Mouse (Mus musculus): ENCODE results near the gene Add3. TPM values are rescaled to one million over a fixed set of nuclear protein-coding genes. Genes with fewer than 3 reads are reported as not detected.
A peak's percentile ranks its signal among the peaks of the same experiment; 100 is the strongest.

The Add3 gene
- 76.2 and 89.1 TPM in 2 replicates for polyA plus RNA-seq (2014; fragmentation: Nextera tagmentation; extraction: Ambion mirVana)

GRCm38 (mm10) chr19:53140044-53140803, at the start of gene Add3:
TSS of gene Add3 (plus strand) at chr19:53140443.
- peak within 1 kb of the TSS; percentile 74 for H3K9ac ChIP-seq (ENCODE audit: low read depth, low read length)
- H3K4me2 ChIP-seq (ENCODE audit: low read depth, low read length) = peak within 1 kb of the TSS; percentile 80
- peak within 1 kb of the TSS; percentile 91 for H3K27ac ChIP-seq (replicated peaks; ENCODE audit: low read depth, low read length)
- DNase-seq (ENCODE audit: low spot score) (peak; percentile 63), ATAC-seq (ENCODE audit: low read depth) (no peak)
- WGBS = 7% methylated on average over 24 of the region's 24 CpGs
- H3K36me3 ChIP-seq (ENCODE audit: control insufficient read depth, insufficient read depth, low read length) = no peaks in the 10 kb centered on the region
- H3K27me3 ChIP-seq (replicated peaks; ENCODE audit: control insufficient read depth, insufficient read depth, low read length) = no peaks in the 10 kb centered on the region
- H3K9me3 ChIP-seq (ENCODE audit: control insufficient read depth, low read length) = no peaks in the 10 kb centered on the region
- H3K4me3 ChIP-seq (ENCODE audit: low read depth, low read length) = peak within 1 kb of the TSS; percentile 91
- peaks cover 45% of the 10 kb centered on the region for H3K4me1 ChIP-seq (ENCODE audit: control insufficient read depth, insufficient read depth, low read length)

- H3K4me2 ChIP-seq (ENCODE audit: low read depth, low read length) = no peak overlapping the region
- no peaks in the 10 kb centered on the region for H3K36me3 ChIP-seq (ENCODE audit: control insufficient read depth, insufficient read depth, low read length)
- H3K27ac ChIP-seq (replicated peaks; ENCODE audit: low read depth, low read length) = no peak overlapping the region
- 96% methylated on average over 5 of the region's 5 CpGs for WGBS
- H3K4me1 ChIP-seq (ENCODE audit: control insufficient read depth, insufficient read depth, low read length) = peaks cover 18% of the 10 kb centered on the region
- ATAC-seq (ENCODE audit: low read depth) (no peak), DNase-seq (ENCODE audit: low spot score) (no peak)
- no peak overlapping the region for H3K4me3 ChIP-seq (ENCODE audit: low read depth, low read length)
- no peak overlapping the region for H3K9ac ChIP-seq (ENCODE audit: low read depth, low read length)
- H3K9me3 ChIP-seq (ENCODE audit: control insufficient read depth, low read length) = no peaks in the 10 kb centered on the region
- no peaks in the 10 kb centered on the region for H3K27me3 ChIP-seq (replicated peaks; ENCODE audit: control insufficient read depth, insufficient read depth, low read length)
These were observed 49.6 kb upstream of the Add3 start for GRCm38 (mm10) chr19:53090677-53091076.

GRCm38 (mm10) chr19:53092251-53092650, 48.0 kb upstream of the Add3 start:
- no peaks in the 10 kb centered on the region for H3K9me3 ChIP-seq (ENCODE audit: control insufficient read depth, low read length)
- H3K9ac ChIP-seq (ENCODE audit: low read depth, low read length) = no peak overlapping the region
- H3K27me3 ChIP-seq (replicated peaks; ENCODE audit: control insufficient read depth, insufficient read depth, low read length) = no peaks in the 10 kb centered on the region
- H3K4me2 ChIP-seq (ENCODE audit: low read depth, low read length) = no peak overlapping the region
- no peak for ATAC-seq (ENCODE audit: low read depth)
- 79% methylated on average over 6 of the region's 6 CpGs for WGBS
- H3K36me3 ChIP-seq (ENCODE audit: control insufficient read depth, insufficient read depth, low read length) = no peaks in the 10 kb centered on the region
- DNase-seq (ENCODE audit: low spot score) = no peak
- no peak overlapping the region for H3K27ac ChIP-seq (replicated peaks; ENCODE audit: low read depth, low read length)
- H3K4me3 ChIP-seq (ENCODE audit: low read depth, low read length) = no peak overlapping the region
- H3K4me1 ChIP-seq (ENCODE audit: control insufficient read depth, insufficient read depth, low read length) = peaks cover 9% of the 10 kb centered on the region

- no peaks in the 10 kb centered on the region for H3K36me3 ChIP-seq (ENCODE audit: control insufficient read depth, insufficient read depth, low read length)
- no peak overlapping the region for H3K27ac ChIP-seq (replicated peaks; ENCODE audit: low read depth, low read length)
- no peak overlapping the region for H3K4me3 ChIP-seq (ENCODE audit: low read depth, low read length)
- ATAC-seq (ENCODE audit: low read depth) (no peak), DNase-seq (ENCODE audit: low spot score) (no peak)
- H3K4me2 ChIP-seq (ENCODE audit: low read depth, low read length) = no peak overlapping the region
- no peaks in the 10 kb centered on the region for H3K9me3 ChIP-seq (ENCODE audit: control insufficient read depth, low read length)
- H3K4me1 ChIP-seq (ENCODE audit: control insufficient read depth, insufficient read depth, low read length) = no peaks in the 10 kb centered on the region
- H3K9ac ChIP-seq (ENCODE audit: low read depth, low read length) = no peak overlapping the region
- 79% methylated on average over 3 of the region's 3 CpGs for WGBS
- H3K27me3 ChIP-seq (replicated peaks; ENCODE audit: control insufficient read depth, insufficient read depth, low read length) = no peaks in the 10 kb centered on the region
These were observed 46.9 kb upstream of the Add3 start for GRCm38 (mm10) chr19:53093294-53093693.

- WGBS = 94% methylated on average over 4 of the region's 4 CpGs
- no peak overlapping the region for H3K9ac ChIP-seq (ENCODE audit: low read depth, low read length)
- H3K9me3 ChIP-seq (ENCODE audit: control insufficient read depth, low read length) = no peaks in the 10 kb centered on the region
- no peaks in the 10 kb centered on the region for H3K36me3 ChIP-seq (ENCODE audit: control insufficient read depth, insufficient read depth, low read length)
- DNase-seq (ENCODE audit: low spot score) (no peak), ATAC-seq (ENCODE audit: low read depth) (no peak)
- H3K4me3 ChIP-seq (ENCODE audit: low read depth, low read length) = no peak overlapping the region
- H3K4me1 ChIP-seq (ENCODE audit: control insufficient read depth, insufficient read depth, low read length) = no peaks in the 10 kb centered on the region
- no peaks in the 10 kb centered on the region for H3K27me3 ChIP-seq (replicated peaks; ENCODE audit: control insufficient read depth, insufficient read depth, low read length)
- no peak overlapping the region for H3K4me2 ChIP-seq (ENCODE audit: low read depth, low read length)
- H3K27ac ChIP-seq (replicated peaks; ENCODE audit: low read depth, low read length) = no peak overlapping the region
These were observed 45.6 kb upstream of the Add3 start for GRCm38 (mm10) chr19:53094684-53095083.

- no peak for DNase-seq (ENCODE audit: low spot score)
- no peaks in the 10 kb centered on the region for H3K9me3 ChIP-seq (ENCODE audit: control insufficient read depth, low read length)
- H3K4me1 ChIP-seq (ENCODE audit: control insufficient read depth, insufficient read depth, low read length) = peaks cover 6% of the 10 kb centered on the region; the same call in 1 of the 2 replicates
- H3K9ac ChIP-seq (ENCODE audit: low read depth, low read length) = no peak overlapping the region
- H3K36me3 ChIP-seq (ENCODE audit: control insufficient read depth, insufficient read depth, low read length) = no peaks in the 10 kb centered on the region
- no peak overlapping the region for H3K27ac ChIP-seq (replicated peaks; ENCODE audit: low read depth, low read length)
- WGBS = 51% methylated on average over 12 of the region's 12 CpGs
- no peak for ATAC-seq (ENCODE audit: low read depth)
- H3K27me3 ChIP-seq (replicated peaks; ENCODE audit: control insufficient read depth, insufficient read depth, low read length) = no peaks in the 10 kb centered on the region
- H3K4me3 ChIP-seq (ENCODE audit: low read depth, low read length) = no peak overlapping the region
- H3K4me2 ChIP-seq (ENCODE audit: low read depth, low read length) = no peak overlapping the region
These were observed 38.6 kb upstream of the Add3 start for GRCm38 (mm10) chr19:53101374-53102300.

- no peaks in the 10 kb centered on the region for H3K9me3 ChIP-seq (ENCODE audit: control insufficient read depth, low read length)
- peak overlapping the region; percentile 32; the same call in 1 of the 2 replicates for H3K4me2 ChIP-seq (ENCODE audit: low read depth, low read length)
- H3K4me3 ChIP-seq (ENCODE audit: low read depth, low read length) = no peak overlapping the region
- peak; percentile 79 for ATAC-seq (ENCODE audit: low read depth)
- 40% methylated on average over 26 of the region's 26 CpGs for WGBS
- no peaks in the 10 kb centered on the region for H3K36me3 ChIP-seq (ENCODE audit: control insufficient read depth, insufficient read depth, low read length)
- no peaks in the 10 kb centered on the region for H3K27me3 ChIP-seq (replicated peaks; ENCODE audit: control insufficient read depth, insufficient read depth, low read length)
- peak; percentile 85 for DNase-seq (ENCODE audit: low spot score)
- H3K4me1 ChIP-seq (ENCODE audit: control insufficient read depth, insufficient read depth, low read length) = peaks cover 6% of the 10 kb centered on the region; the same call in 1 of the 2 replicates
- H3K27ac ChIP-seq (replicated peaks; ENCODE audit: low read depth, low read length) = no peak overlapping the region
- H3K9ac ChIP-seq (ENCODE audit: low read depth, low read length) = no peak overlapping the region
These were observed 34.7 kb upstream of the Add3 start for GRCm38 (mm10) chr19:53105374-53106090.

GRCm38 (mm10) chr19:53106952-53107351, 33.3 kb upstream of the Add3 start:
- no peaks in the 10 kb centered on the region for H3K9me3 ChIP-seq (ENCODE audit: control insufficient read depth, low read length)
- no peaks in the 10 kb centered on the region for H3K27me3 ChIP-seq (replicated peaks; ENCODE audit: control insufficient read depth, insufficient read depth, low read length)
- no peak overlapping the region for H3K4me2 ChIP-seq (ENCODE audit: low read depth, low read length)
- H3K27ac ChIP-seq (replicated peaks; ENCODE audit: low read depth, low read length) = no peak overlapping the region
- peaks cover 6% of the 10 kb centered on the region; the same call in 1 of the 2 replicates for H3K4me1 ChIP-seq (ENCODE audit: control insufficient read depth, insufficient read depth, low read length)
- H3K9ac ChIP-seq (ENCODE audit: low read depth, low read length) = no peak overlapping the region
- no peaks in the 10 kb centered on the region for H3K36me3 ChIP-seq (ENCODE audit: control insufficient read depth, insufficient read depth, low read length)
- ATAC-seq (ENCODE audit: low read depth) = no peak
- DNase-seq (ENCODE audit: low spot score) = no peak
- 82% methylated on average over 7 of the region's 7 CpGs for WGBS
- no peak overlapping the region for H3K4me3 ChIP-seq (ENCODE audit: low read depth, low read length)
